Mouse (Mus musculus) liver, adult 2 months (tissue): ENCODE measurements around the gene Fgfr2. TPM values are rescaled to one million over a fixed set of nuclear protein-coding genes. Genes with fewer than 3 reads are reported as not detected.

Source experiments
- DNase-seq: peaks from one replicate; pipeline ENCODE4 v3.0.0-alpha.2; 2011; ENCODE audit warnings: low read depth, low spot score; ENCODE audit errors: extremely low read depth
- H3K27ac ChIP-seq: fragments of 200-500 bp; replicated peaks from 2 replicates; pipeline ENCODE4 v1.5.1; 2012; ENCODE audit warnings: low read depth, mild to moderate bottlenecking, control low read depth, inconsistent platforms, low read length; ENCODE audit not compliant: insufficient read depth
- H3K27me3 ChIP-seq: fragments of 200-500 bp; 2 replicates; pipeline ENCODE4 v1.6.1; 2012; ENCODE audit warnings: mild to moderate bottlenecking, moderate library complexity, low read length, inconsistent platforms; ENCODE audit not compliant: control insufficient read depth, insufficient read depth
- H3K36me3 ChIP-seq: fragments of 200-500 bp; 2 replicates; pipeline ENCODE4 v1.6.1; 2012; ENCODE audit warnings: low read length, inconsistent platforms; ENCODE audit not compliant: control insufficient read depth, insufficient read depth
- H3K4me1 ChIP-seq: fragments of 200-500 bp; 2 replicates; pipeline ENCODE4 v1.6.1; 2011; ENCODE audit warnings: low read length; ENCODE audit not compliant: control insufficient read depth, insufficient read depth
- H3K4me3 ChIP-seq: fragments of 200-500 bp; 2 replicates; pipeline ENCODE4 v1.5.1; 2011; ENCODE audit warnings: low read depth, mild to moderate bottlenecking, control low read depth, low read length, moderate library complexity; ENCODE audit not compliant: insufficient read depth
- H3K79me2 ChIP-seq: fragments of 200-500 bp; 2 replicates; pipeline ENCODE4 v1.6.1; 2012; ENCODE audit warnings: inconsistent platforms, mild to moderate bottlenecking, low read length, moderate library complexity; ENCODE audit not compliant: control insufficient read depth, insufficient read depth
- H3K9ac ChIP-seq: fragments of 200-500 bp; 2 replicates; pipeline ENCODE4 v1.6.1; 2012; ENCODE audit warnings: low read depth, mild to moderate bottlenecking, control low read depth, inconsistent platforms, low read length
- CTCF ChIP-seq: fragments of 200-500 bp; IDR thresholded peaks from 2 replicates; pipeline ENCODE4 v1.5.1; 2011; ENCODE audit warnings: low read depth, low read length, control low read depth
- POLR2A ChIP-seq: fragments of 200-500 bp; IDR thresholded peaks from 2 replicates; pipeline ENCODE4 v1.6.1; 2011; ENCODE audit warnings: low read length, control low read depth; ENCODE audit not compliant: insufficient read depth; ENCODE audit errors: extremely low read depth
- WGBS: fragments of 180-500 bp; shearing (Covaris S2); methylation state at CpG from one replicate; pipeline ENCODE4 v1.1.7; 2018; 5-methylcytosine and 5-hydroxymethylcytosine counted together
- polyA plus RNA-seq: library from polyadenylated mRNA; depleted of rRNA; stranded (reverse); fragments of >200 nt; gene quantifications from 2 replicates; pipeline ENCODE4 v1.2.3, GENCODE M21; 2012
- total RNA-seq: library from RNA; depleted of rRNA; stranded (reverse); fragments of >200 nt; gene quantifications from 2 replicates; pipeline ENCODE4 v1.2.3, GENCODE M21; 2014

The Fgfr2 gene
- total and polyA plus RNA-seq, 2 experiments, result 16.7 to 35.2 TPM

- 83% methylated on average over 12 of the region's 12 CpGs for WGBS
- H3K27me3 ChIP-seq, result no peaks in the 10 kb centered on the region
Observed at GRCm38 (mm10) chr7:131651921-131652694, 1471.0 kb downstream of the Fgfr2 start.

DNA sequence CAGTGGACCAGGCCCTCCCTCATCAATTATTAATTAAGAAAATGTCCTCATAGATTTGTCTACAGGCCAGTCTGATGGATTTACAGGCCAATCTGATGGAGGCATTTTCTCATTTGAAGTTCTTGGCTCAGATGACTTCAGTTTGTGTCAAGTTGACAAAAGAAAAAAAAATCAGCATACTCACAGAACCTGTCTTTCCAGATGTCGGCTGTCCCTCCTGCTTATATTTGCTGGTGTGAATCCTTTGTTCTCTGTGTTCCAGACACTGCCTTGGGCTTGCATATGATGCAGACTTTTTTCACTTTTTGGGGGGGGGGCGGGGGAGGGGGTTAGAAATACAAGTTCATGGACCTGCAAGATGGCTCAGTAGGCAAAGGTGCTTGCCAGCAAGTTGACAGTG lies 1472.9 kb downstream of the Fgfr2 start:
- H3K36me3 ChIP-seq, result no peaks in the 10 kb centered on the region
- H3K9ac ChIP-seq, result no peak overlapping the region
- H3K27me3 ChIP-seq, result 0 out of 2 replicates have a peak, but pooled peaks cover 2% of the 10 kb centered on the region
- H3K79me2 ChIP-seq, result no peaks in the 10 kb centered on the region
- 28% methylated on average over 2 of the region's 2 CpGs for WGBS
- TF ChIP-seq CTCF, result no peak
- no peak for TF ChIP-seq POLR2A
- no peak overlapping the region for H3K4me3 ChIP-seq
- no peak for DNase-seq
- H3K27ac ChIP-seq, result no peak overlapping the region
- no peaks in the 10 kb centered on the region for H3K4me1 ChIP-seq

More at GRCm38 (mm10) chr7:131651921-131652694, 1471.0 kb downstream of the Fgfr2 start:
- Histone ChIP-seq H3K36me3 (no peaks in the 10 kb centered on the region), H3K27ac (no peak overlapping the region), H3K9ac (no peak overlapping the region), H3K4me3 (no peak overlapping the region), H3K79me2 (no peaks in the 10 kb centered on the region), H3K4me1 (no peaks in the 10 kb centered on the region)
- no peak for DNase-seq
- TF ChIP-seq POLR2A (no peak), CTCF (no peak)

GRCm38 (mm10) chr7:131648276-131648675 lies 1474.9 kb downstream of the Fgfr2 start:
- 50% methylated on average over 7 of the region's 7 CpGs for WGBS
- TF ChIP-seq CTCF, result no peak
- TF ChIP-seq POLR2A, result no peak

GRCm38 (mm10) chr7:131647583-131647982 lies 1475.6 kb downstream of the Fgfr2 start:
- WGBS, result 51% methylated on average over 3 of the region's 3 CpGs
- 0 out of 2 replicates have a peak, but pooled peaks cover 2% of the 10 kb centered on the region for H3K27me3 ChIP-seq
- no peak overlapping the region for H3K27ac ChIP-seq
- TF ChIP-seq CTCF (no peak), POLR2A (no peak)
- no peak overlapping the region for H3K9ac ChIP-seq
- H3K4me3 ChIP-seq, result no peak overlapping the region
- DNase-seq, result no peak
- H3K36me3 ChIP-seq, result no peaks in the 10 kb centered on the region
- no peaks in the 10 kb centered on the region for H3K4me1 ChIP-seq
- no peaks in the 10 kb centered on the region for H3K79me2 ChIP-seq

More at GRCm38 (mm10) chr7:131648276-131648675, 1474.9 kb downstream of the Fgfr2 start:
- Histone ChIP-seq H3K4me1 (no peaks in the 10 kb centered on the region), H3K79me2 (no peaks in the 10 kb centered on the region), H3K4me3 (no peak overlapping the region), H3K27ac (no peak overlapping the region), H3K27me3 (0 out of 2 replicates have a peak, but pooled peaks cover 2% of the 10 kb centered on the region), H3K9ac (no peak overlapping the region), H3K36me3 (no peaks in the 10 kb centered on the region)
- DNase-seq, result no peak

GRCm38 (mm10) chr7:131644586-131644985 lies 1478.6 kb downstream of the Fgfr2 start:
- DNase-seq, result no peak
- WGBS, result 3% methylated on average over 13 of the region's 13 CpGs
- H3K4me1 ChIP-seq, result no peaks in the 10 kb centered on the region
- H3K27me3 ChIP-seq, result 0 out of 2 replicates have a peak, but pooled peaks cover 2% of the 10 kb centered on the region
- H3K27ac ChIP-seq, result no peak overlapping the region
- H3K4me3 ChIP-seq, result no peak overlapping the region
- H3K79me2 ChIP-seq, result no peaks in the 10 kb centered on the region
- H3K36me3 ChIP-seq, result no peaks in the 10 kb centered on the region
- TF ChIP-seq POLR2A (no peak), CTCF (no peak)
- H3K9ac ChIP-seq, result no peak overlapping the region

DNA sequence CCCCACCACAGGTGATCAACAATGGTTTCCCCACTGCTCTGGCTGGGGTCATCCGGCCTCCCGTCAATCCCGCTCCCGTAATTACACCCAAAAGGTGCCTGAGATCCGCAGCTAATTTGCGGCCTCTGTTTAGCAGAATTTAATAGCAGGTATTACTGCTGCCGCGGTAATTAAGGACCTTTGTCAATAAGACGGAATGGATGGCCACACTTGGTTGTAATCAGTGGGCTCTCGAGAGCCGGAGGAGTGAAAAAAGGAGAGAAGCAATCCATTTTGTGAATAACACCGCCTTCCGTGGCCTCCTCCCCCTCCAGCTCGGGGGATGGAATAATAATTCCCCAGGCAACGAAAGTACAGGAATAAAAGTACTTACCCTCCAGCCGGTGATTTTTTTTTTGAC lies 1479.1 kb downstream of the Fgfr2 start:
- H3K79me2 ChIP-seq, result no peaks in the 10 kb centered on the region
- WGBS, result 5% methylated on average over 16 of the region's 16 CpGs
- H3K4me3 ChIP-seq, result no peak overlapping the region
- H3K9ac ChIP-seq, result no peak overlapping the region
- H3K4me1 ChIP-seq, result no peaks in the 10 kb centered on the region
- no peak for TF ChIP-seq POLR2A
- no peak for TF ChIP-seq CTCF
- H3K27me3 ChIP-seq, result 0 out of 2 replicates have a peak, but pooled peaks cover 2% of the 10 kb centered on the region
- no peaks in the 10 kb centered on the region for H3K36me3 ChIP-seq
- DNase-seq, result no peak
- H3K27ac ChIP-seq, result no peak overlapping the region
